Mouse (Mus musculus) telencephalon, adult 2 months (tissue): ENCODE data around the gene Gm13276.
A peak's percentile ranks its signal among the peaks of the same experiment; 100 is the strongest.
"Not testable (repeated sequence)": the region's sequence is repeated elsewhere in the genome, so short reads cannot be mapped to it uniquely, and the experiment has no call there.

ENCODE experiments used
- DNase-seq: peaks from one replicate; pipeline ENCODE4 v3.0.0-alpha.2; 2011; ENCODE audit warnings: low read depth, low spot score

Gm13276 gene

DNA sequence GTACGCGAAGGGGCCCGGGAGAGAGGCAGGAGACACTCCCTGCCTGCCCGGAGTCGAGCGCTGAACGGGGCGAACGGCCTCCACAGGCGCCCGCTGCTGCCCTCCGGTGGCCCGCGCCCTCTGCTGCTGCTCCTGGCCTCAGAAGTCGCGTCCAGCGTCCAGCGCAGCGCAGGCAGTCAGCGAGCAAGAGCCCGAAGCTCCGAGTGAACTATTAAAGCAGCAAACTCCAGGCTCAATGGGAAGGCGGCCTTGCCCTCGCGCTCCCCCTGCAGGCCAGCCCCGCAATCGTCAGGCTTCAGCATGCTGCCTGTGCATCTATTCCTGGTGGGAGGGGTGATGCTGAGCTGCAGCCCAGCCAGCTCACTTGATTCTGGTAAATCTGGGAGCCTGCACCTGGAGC, at the start of gene Gm13276:
Gm13276 (plus strand) TSS at position 301 of the 400 bp plus-strand sequence.
- DNase-seq = not testable (repeated sequence)

DNA sequence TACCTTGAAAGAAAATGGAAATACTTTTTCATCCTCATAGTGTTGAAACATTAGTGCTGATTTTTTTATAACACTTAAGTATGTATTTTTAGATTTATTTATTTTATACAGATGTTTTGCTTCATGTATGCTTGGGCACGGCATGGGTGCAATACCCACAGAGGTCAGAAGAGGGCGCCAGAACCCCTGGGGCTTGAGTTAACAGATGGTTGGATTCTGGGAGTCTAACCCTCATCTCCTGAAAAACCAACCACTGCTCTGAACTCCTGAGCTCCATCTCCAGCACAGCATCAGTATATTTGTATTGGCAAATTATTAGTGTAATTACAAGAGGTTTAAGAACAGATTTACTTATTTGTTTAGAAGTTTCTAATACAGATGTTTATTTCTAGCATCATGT, 47.0 kb upstream of the Gm13276 start:
- DNase-seq = no peak

DNA sequence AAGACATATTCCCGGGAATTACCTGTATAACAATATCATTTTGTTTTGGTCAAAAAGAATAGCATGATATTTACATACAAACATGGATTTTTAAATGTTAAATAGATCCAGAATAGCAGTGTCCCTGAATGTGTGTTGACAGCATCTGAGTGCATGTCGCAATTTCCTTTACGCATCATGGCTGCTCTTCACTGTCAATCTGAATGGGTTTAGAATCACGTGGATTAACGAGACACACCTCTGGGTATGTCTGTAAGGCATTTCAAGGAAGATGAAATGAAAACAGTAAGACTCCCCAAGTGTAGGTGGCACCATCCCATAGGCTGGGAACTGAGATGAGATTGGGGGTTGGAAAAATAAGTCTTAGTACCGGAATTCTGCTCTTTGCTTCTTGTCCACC, 46.5 kb upstream of the Gm13276 start:
- DNase-seq = no peak

DNA sequence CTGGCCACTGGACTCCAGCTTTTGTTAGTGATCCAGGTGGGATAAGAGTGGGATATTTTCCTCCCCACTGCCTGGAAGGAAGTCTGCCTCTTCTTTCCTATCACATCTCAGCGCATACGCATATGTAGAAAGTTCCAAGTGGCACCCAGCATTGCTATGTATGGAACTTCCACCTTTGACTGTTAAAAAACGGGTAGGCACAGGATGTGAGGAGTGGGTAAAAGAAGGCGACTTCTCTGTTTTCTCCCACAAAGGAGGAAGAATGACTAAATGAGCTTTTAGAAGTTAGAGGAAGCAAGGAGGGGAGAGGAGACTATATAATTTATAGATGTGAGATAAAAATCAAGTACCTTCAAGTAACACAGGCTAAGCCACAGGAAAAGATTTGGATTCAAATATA, 44.1 kb upstream of the Gm13276 start:
- no peak for DNase-seq

DNA sequence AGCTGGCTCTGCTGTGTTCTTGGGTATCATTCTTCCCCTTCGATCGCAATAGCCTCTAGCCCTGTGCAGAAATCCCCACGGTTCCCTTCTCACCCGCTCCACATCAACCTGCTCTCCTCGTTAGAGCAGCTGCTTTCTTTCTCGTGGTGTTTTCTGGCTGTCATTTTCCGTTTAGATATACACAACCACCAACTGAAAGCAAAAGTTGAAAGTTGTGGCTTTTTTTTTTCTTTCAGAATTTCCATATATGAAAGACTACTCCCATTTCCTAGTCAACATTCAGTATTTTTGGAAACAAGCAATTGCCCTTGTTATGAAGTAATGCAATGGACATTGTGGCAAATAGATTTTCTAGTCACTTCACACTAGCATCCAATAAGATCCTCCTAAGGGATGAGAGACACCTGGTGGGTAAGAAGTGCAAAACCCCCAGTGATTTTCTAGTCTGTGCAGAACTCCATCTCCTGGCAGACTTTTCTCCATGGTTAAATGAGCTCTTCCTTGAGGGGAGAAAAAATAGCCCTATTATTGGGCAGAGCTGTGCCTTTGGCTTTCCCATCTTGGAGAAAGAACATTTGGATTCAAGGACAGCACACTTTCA, 42.6 kb upstream of the Gm13276 start:
- DNase-seq = no peak

DNA sequence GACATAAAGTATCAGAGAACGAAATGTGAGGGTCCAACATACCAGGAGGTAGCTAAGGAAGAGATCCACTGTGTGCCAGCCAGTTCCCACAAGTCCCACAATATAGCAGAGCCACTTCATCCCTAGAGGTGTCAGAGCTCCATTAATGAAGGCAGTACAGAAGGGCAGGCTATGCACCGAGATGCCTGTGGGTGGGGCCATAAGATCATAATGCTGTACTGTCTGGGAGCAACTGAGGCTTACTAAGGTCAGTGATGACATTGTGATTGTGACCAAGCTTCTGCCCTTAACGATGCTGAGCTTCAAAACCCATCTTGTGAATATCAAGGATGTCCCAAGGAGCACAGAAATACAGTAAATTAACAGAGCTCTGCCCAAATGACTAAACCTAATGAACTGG, 41.3 kb upstream of the Gm13276 start:
- no peak for DNase-seq

DNA sequence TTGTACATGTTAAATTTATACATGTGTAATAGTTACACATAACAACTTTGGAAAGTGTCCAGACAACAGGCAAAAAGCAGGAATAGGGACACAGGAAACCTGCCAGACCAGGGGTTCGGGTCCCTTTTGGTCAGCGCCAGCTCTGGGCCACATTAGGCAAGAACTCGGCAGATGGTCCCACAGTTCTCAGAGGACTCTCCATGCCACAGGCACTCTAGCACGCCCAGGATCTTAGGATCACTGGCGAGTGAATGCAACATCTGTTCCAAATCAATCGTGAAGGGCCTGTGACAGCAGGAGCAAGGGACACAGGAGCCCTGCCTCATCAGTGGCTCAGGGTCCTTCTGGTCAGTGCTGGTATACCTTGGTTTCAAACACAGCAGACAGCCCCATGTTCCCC, 35.6 kb upstream of the Gm13276 start:
- no peak for DNase-seq

GRCm38 (mm10) chr4:88754818-88755340, 30.6 kb upstream of the Gm13276 start, which contains the start of gene Gm13271:
Gene Gm13271, plus strand, starts transcription at chr4:88754868.
- DNase-seq = not testable (repeated sequence)

- not testable (repeated sequence) for DNase-seq
Measured at GRCm38 (mm10) chr4:88756581-88757513, 28.7 kb upstream of the Gm13276 start.

DNA sequence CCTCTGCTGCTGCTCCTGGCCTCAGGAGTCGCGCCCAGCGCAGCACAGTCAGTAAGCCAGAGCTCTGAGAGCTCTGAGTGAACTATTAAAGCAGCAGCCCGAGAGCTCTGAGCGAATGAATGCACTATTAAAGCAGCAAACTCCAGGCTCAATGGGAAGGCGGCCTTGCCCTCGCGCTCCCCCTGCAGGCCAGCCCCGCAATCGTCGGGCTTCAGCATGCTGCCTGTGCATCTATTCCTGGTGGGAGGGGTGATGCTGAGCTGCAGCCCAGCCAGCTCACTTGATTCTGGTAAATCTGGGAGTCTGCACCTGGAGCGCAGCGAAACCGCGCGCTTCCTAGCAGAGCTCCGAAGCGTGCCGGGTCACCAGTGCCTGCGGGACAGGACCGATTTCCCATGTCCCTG, 27.9 kb upstream of the Gm13276 start:
- DNase-seq = peak; percentile 68

GRCm38 (mm10) chr4:88758751-88759150, 26.8 kb upstream of the Gm13276 start:
- not testable (repeated sequence) for DNase-seq

- not testable (repeated sequence) for DNase-seq
Measured at GRCm38 (mm10) chr4:88759610-88760268, 25.8 kb upstream of the Gm13276 start, which contains the start of gene Gm13283. Gene Gm13283, plus strand, starts transcription at chr4:88760119.

GRCm38 (mm10) chr4:88760431-88760830, 25.1 kb upstream of the Gm13276 start:
- peak; percentile 35 for DNase-seq

DNA sequence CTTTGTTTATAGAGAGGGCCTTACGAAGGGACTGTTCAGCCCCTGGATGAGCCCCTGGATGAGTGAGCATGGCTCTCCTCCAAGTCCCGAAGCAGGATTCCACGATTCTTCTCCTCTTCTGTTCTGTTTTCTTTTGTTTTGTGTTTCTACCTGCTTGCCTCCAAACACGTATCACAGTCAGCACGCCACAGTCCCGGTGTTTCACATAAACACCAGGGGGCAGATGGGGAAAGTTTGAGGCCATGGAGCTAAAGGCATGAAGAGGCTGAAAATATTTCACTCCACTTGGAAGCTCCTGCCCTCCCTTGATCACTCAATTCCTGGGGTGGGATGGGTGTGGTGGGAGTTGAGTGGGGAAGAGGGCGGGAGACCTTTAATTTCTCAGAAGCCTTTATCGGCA, 23.7 kb upstream of the Gm13276 start:
- not testable (repeated sequence) for DNase-seq

- not testable (repeated sequence) for DNase-seq
Measured at GRCm38 (mm10) chr4:88762341-88762740, 23.2 kb upstream of the Gm13276 start.

DNA sequence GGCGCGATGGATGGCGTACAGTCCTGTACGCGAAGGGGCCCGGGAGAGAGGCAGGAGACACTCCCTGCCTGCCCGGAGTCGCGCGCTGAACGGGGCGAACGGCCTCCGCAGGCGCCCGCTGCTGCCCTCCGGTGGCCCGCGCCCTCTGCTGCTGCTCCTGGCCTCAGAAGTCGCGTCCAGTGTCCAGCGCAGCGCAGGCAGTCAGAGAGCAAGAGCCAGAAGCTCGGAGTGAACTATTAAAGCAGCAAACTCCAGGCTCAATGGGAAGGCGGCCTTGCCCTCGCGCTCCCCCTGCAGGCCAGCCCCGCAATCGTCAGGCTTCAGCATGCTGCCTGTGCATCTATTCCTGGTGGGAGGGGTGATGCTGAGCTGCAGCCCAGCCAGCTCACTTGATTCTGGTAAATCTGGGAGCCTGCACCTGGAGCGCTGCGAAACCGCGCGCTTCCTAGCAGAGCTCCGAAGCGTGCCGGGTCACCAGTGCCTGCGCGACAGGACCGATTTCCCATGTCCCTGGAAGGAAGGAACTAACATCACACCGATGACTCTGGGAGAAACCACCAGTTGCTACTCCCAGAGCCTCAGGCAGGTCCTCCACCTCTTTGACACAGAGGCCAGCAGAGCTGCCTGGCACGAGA, 22.0 kb upstream of the Gm13276 start:
- DNase-seq = not testable (repeated sequence)

DNA sequence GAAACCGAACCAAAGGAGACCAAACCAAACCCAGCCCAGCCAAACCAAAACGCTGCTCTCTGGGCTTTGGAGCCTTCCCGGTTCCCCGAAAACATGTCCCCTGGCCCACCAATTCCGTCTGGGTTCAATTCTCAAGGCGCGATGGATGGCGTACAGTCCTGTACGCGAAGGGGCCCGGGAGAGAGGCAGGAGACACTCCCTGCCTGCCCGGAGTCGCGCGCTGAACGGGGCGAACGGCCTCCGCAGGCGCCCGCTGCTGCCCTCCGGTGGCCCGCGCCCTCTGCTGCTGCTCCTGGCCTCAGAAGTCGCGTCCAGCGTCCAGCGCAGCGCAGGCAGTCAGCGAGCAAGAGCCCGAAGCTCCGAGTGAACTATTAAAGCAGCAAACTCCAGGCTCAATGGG, 12.0 kb upstream of the Gm13276 start, which contains the start of gene Gm13290:
Gm13290 (plus strand) TSS at position 301 of the 400 bp plus-strand sequence.
- DNase-seq = not testable (repeated sequence)

GRCm38 (mm10) chr4:88776622-88777021, 8.9 kb upstream of the Gm13276 start, which contains the start of gene Gm13289:
Gene Gm13289, plus strand, starts transcription at chr4:88776922.
- not testable (repeated sequence) for DNase-seq

- not testable (repeated sequence) for DNase-seq
Measured at GRCm38 (mm10) chr4:88779550-88779949, 6.0 kb upstream of the Gm13276 start, which contains the start of gene Gm13272. Gene Gm13272, plus strand, starts transcription at chr4:88779850.

DNA sequence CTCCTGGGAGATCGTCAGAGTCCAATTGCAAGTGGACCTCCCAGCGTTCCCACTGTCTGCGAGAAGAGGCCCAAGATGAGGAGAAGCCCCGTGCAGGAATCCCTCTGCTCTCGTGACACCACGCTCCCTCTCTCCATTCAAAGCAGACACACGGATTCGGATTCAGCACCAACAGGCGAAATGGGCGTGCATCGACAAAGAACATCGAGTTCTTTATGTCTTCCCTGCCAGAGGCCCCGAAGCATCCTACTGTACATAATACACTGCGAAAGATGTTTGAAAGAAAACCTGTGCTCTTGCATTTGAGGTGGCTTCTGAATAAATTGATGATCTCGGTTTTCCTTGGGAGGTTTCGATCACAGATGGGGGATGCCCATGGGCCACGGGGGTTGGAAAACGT, 5.2 kb upstream of the Gm13276 start:
- not testable (repeated sequence) for DNase-seq

DNA sequence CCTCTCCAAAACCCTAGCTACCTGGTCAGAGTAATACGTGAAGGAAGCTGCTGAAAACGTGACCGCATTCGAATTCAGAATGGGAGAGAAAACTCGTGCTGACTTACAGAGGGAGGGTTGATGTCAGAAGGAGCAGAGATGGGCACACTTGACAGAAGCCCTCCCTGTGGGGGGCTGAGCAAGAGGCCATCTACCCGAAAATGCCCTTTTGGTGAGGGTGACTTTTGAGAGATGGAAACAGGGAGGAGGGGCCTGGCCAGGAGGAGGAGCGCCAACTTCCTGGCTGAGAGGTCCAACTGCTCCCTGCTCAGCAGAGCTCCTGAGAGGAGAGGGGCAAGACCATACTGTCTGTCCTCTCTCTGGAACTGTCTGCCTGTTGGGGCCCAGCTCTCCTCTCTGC, 3.7 kb upstream of the Gm13276 start, which contains the start of gene Ifnz:
Ifnz (plus strand) TSS at position 301 of the 400 bp plus-strand sequence.
- DNase-seq = not testable (repeated sequence)
